Mouse (Mus musculus) liver, embryonic 14.5 days (tissue): Measurements from ENCODE around the gene Tmem108. TPM values are rescaled to one million over a fixed set of nuclear protein-coding genes. Genes with fewer than 3 reads are reported as not detected.

Source experiments
- ATAC-seq: fragments of 200-750 bp; cut with Nextera tagmentation; 2 replicates; pipeline ENCODE4 v1.8.0; 2017; ENCODE audit warnings: moderate number of reproducible peaks, mild to moderate bottlenecking, moderate library complexity; ENCODE audit not compliant: insufficient read depth
- DNase-seq, 3 experiments: peaks; one replicate each; pipeline ENCODE4 v3.0.0-alpha.2; 2012 to 2013; ENCODE audit warnings: low read depth in 3 of 3, low spot score in 3 of 3
- H3K27ac ChIP-seq: fragments of 300-500 bp; sonication (generic); 2 replicates; pipeline ENCODE4 v1.5.1; 2014; ENCODE audit warnings: moderate library complexity, mild to moderate bottlenecking, control low read depth, inconsistent platforms
- H3K27me3 ChIP-seq: fragments of 300-500 bp; sonication (generic); 2 replicates; pipeline ENCODE4 v1.6.1; 2014; ENCODE audit warnings: mild to moderate bottlenecking, low read length, moderate library complexity; ENCODE audit not compliant: control insufficient read depth, insufficient read depth
- H3K36me3 ChIP-seq: fragments of 300-500 bp; sonication (generic); replicated peaks from 2 replicates; pipeline ENCODE4 v1.6.1; 2014; ENCODE audit warnings: low read depth; ENCODE audit not compliant: control insufficient read depth, insufficient read depth
- H3K4me1 ChIP-seq, 2 experiments: fragments of 200-500 bp in 1 of 2; fragments of 300-500 bp in 1 of 2; sonication (generic) in 1 of 2; replicated peaks; 2 replicates each; pipeline ENCODE4 v1.6.1; 2012 to 2014; ENCODE audit warnings: antibody characterized with exemption in 1 of 2, inconsistent platforms in 1 of 2, low read length in 1 of 2; ENCODE audit not compliant: control insufficient read depth in 2 of 2, insufficient read depth in 2 of 2
- H3K4me2 ChIP-seq: fragments of 300-500 bp; sonication (generic); 2 replicates; pipeline ENCODE4 v1.6.1; 2014; ENCODE audit warnings: low read depth, mild to moderate bottlenecking, control low read depth, moderate library complexity
- H3K4me3 ChIP-seq, 2 experiments: fragments of 200-500 bp in 1 of 2; fragments of 300-500 bp in 1 of 2; sonication (generic) in 1 of 2; 2 replicates each; pipeline ENCODE4 v1.5.1; 2012 to 2014; ENCODE audit warnings: low read depth in 2 of 2, low read length in 2 of 2, mild to moderate bottlenecking in 2 of 2, control low read depth in 1 of 2, inconsistent platforms in 1 of 2, moderate library complexity in 1 of 2; ENCODE audit not compliant: insufficient read depth in 1 of 2
- H3K9ac ChIP-seq: fragments of 300-500 bp; sonication (generic); replicated peaks from 2 replicates; pipeline ENCODE4 v1.6.1; 2014; ENCODE audit warnings: mild to moderate bottlenecking, control low read depth, moderate library complexity
- H3K9me3 ChIP-seq: fragments of 300-500 bp; sonication (generic); 2 replicates; pipeline ENCODE4 v1.6.1; 2016; ENCODE audit warnings: low read length, mixed read lengths; ENCODE audit not compliant: control insufficient read depth
- CTCF ChIP-seq: IDR thresholded peaks from 2 replicates; pipeline ENCODE4 v1.5.1; 2016; ENCODE audit warnings: antibody characterized with exemption, low read depth, control low read depth
- EP300 ChIP-seq: IDR thresholded peaks from 2 replicates; pipeline ENCODE4 v1.6.1; 2016; ENCODE audit warnings: antibody characterized with exemption, low read depth
- WGBS: fragments of 180-500 bp; shearing (Covaris S2); extraction: QIAGEN DNeasy Blood & Tissue Kit; methylation state at CpG from one replicate; pipeline ENCODE4 v1.1.7; 2014; ENCODE audit not compliant: insufficient replicate concordance; 5-methylcytosine and 5-hydroxymethylcytosine counted together
- polyA plus RNA-seq, 2 experiments: library from polyadenylated mRNA; depleted of rRNA in 1 of 2; stranded (reverse) in 1 of 2; unstranded in 1 of 2; fragments of >200 nt; fragmentation: Nextera tagmentation in 1 of 2; extraction: Ambion mirVana in 1 of 2; gene quantifications; 2 replicates each; pipeline versions ENCODE4 v1.2.1 to v1.2.3; 2012 to 2014

The Tmem108 gene
- polyA plus RNA-seq, 2 experiments: 0.51 to 1.0 TPM

DNA sequence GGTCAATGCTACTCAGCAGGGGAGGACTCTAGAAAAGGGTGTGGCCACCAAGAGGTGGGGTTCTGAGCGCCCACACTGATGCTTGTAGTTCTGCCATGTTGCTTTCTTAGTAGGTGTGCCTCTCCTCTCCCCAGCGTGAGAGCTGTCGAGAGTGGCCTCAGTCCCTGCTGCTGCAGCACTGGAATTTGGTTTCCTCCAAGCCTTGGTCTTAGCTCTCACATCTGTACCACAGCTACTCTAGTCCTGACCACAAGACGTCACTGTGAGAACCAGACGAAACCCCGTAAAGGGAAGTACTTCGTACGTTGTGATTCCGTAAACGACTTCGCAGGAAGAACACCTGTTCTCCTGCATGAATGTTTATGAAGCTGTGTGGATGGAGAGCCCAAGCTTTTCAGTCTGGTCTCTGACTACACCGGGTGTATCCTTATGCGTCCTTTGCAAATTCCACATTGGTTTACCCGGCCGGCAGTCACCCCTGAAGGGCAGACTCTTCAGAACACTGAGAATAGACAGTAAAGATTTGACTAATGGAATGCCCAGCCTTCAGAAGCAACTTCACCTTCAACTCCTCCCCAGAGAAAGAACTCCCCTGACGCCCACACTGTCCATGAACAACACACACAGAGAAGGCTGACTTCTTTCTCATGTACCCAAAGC lies 53.0 kb downstream of the Tmem108 start:
- no peak overlapping the region for H3K27ac ChIP-seq
- no peaks in the 10 kb centered on the region for H3K27me3 ChIP-seq
- H3K4me1 ChIP-seq: no peaks in the 10 kb centered on the region
- ATAC-seq (no peak), DNase-seq (peak in 2 of 3 experiments; percentile 4 to 9)
- no peak overlapping the region for H3K4me3 ChIP-seq
- TF ChIP-seq CTCF (no peak), EP300 (no peak)
- no peak overlapping the region for H3K9ac ChIP-seq
- H3K36me3 ChIP-seq: no peaks in the 10 kb centered on the region
- H3K9me3 ChIP-seq: no peaks in the 10 kb centered on the region
- 25% methylated on average over 16 of the region's 16 CpGs for WGBS
- no peak overlapping the region for H3K4me2 ChIP-seq

- Histone ChIP-seq H3K4me2 (no peak overlapping the region), H3K27me3 (no peaks in the 10 kb centered on the region), H3K9ac (no peak overlapping the region), H3K27ac (no peak overlapping the region), H3K36me3 (no peaks in the 10 kb centered on the region), H3K4me1 (no peaks in the 10 kb centered on the region), H3K9me3 (no peaks in the 10 kb centered on the region), H3K4me3 (no peak overlapping the region)
- no peak for TF ChIP-seq CTCF
- TF ChIP-seq EP300: no peak
- DNase-seq: no peak
- ATAC-seq: no peak
Observed at GRCm38 (mm10) chr9:103707857-103708256, 53.8 kb downstream of the Tmem108 start.

- Histone ChIP-seq H3K4me3 (no peak overlapping the region), H3K27ac (no peak overlapping the region), H3K27me3 (no peaks in the 10 kb centered on the region), H3K36me3 (no peaks in the 10 kb centered on the region), H3K4me2 (no peak overlapping the region), H3K9ac (no peak overlapping the region), H3K4me1 (no peaks in the 10 kb centered on the region), H3K9me3 (no peaks in the 10 kb centered on the region)
- DNase-seq: no peak
- no peak for ATAC-seq
- WGBS: 55% methylated on average over 8 of the region's 8 CpGs
- TF ChIP-seq EP300 (no peak), CTCF (no peak)
Observed at GRCm38 (mm10) chr9:103707000-103707790, 54.4 kb downstream of the Tmem108 start.

- WGBS: 70% methylated on average over 4 of the region's 4 CpGs
- no peak for TF ChIP-seq CTCF
- TF ChIP-seq EP300: no peak
Observed at GRCm38 (mm10) chr9:103705717-103706116, 55.9 kb downstream of the Tmem108 start.

GRCm38 (mm10) chr9:103703014-103703413 lies 58.6 kb downstream of the Tmem108 start:
- no peak overlapping the region for H3K4me3 ChIP-seq

More at GRCm38 (mm10) chr9:103705717-103706116, 55.9 kb downstream of the Tmem108 start:
- Histone ChIP-seq H3K9me3 (no peaks in the 10 kb centered on the region), H3K27me3 (no peaks in the 10 kb centered on the region), H3K36me3 (no peaks in the 10 kb centered on the region), H3K9ac (no peak overlapping the region), H3K4me3 (no peak overlapping the region), H3K4me1 (no peaks in the 10 kb centered on the region), H3K27ac (no peak overlapping the region), H3K4me2 (no peak overlapping the region)
- DNase-seq (no peak), ATAC-seq (no peak)

More at GRCm38 (mm10) chr9:103703014-103703413, 58.6 kb downstream of the Tmem108 start:
- no peak for ATAC-seq
- Histone ChIP-seq H3K4me2 (no peak overlapping the region), H3K27ac (no peak overlapping the region), H3K9me3 (no peaks in the 10 kb centered on the region), H3K27me3 (no peaks in the 10 kb centered on the region), H3K4me1 (no peaks in the 10 kb centered on the region), H3K36me3 (no peaks in the 10 kb centered on the region), H3K9ac (no peak overlapping the region)
- no peak for DNase-seq
- TF ChIP-seq CTCF (no peak), EP300 (no peak)
- WGBS: 74% methylated on average over 16 of the region's 16 CpGs
